Mouse (Mus musculus): ENCODE data around the gene Ppef2.
"Not testable (repeated sequence)": the region's sequence is repeated elsewhere in the genome, so short reads cannot be mapped to it uniquely, and the experiment has no call there.

Ppef2 gene

GRCm38 (mm10) chr5:92195716-92196115 lies 60.4 kb downstream of the Ppef2 start:
- not testable (repeated sequence) for DNase-seq (ENCODE audit: low spot score)

GRCm38 (mm10) chr5:92188881-92189483 lies 67.1 kb downstream of the Ppef2 start:
- DNase-seq (ENCODE audit: low spot score) = no peak

GRCm38 (mm10) chr5:92183071-92183830 lies 72.8 kb downstream of the Ppef2 start:
- no peak for DNase-seq (ENCODE audit: low spot score)

All from urinary bladder, postnatal 25 days (tissue).